Mouse (Mus musculus) erythroblast, adult 5-6 weeks (primary cell): ENCODE measurements around the gene Rnf20. TPM values are rescaled to one million over a fixed set of nuclear protein-coding genes. Genes with fewer than 3 reads are reported as not detected.

Experiments
- ATAC-seq: replicated peaks from 2 replicates; pipeline ENCODE4 v1.8.0; 2016; ENCODE audit warnings: moderate number of reproducible peaks, mild to moderate bottlenecking, moderate TSS enrichment, inconsistent platforms; ENCODE audit not compliant: poor library complexity, low FRiP score, severe bottlenecking
- total RNA-seq, 2 experiments: library from RNA; stranded (forward) in 1 of 2; stranded (reverse) in 1 of 2; fragments of 150-400 nt in 1 of 2; fragments of 200-764, 138-1000 nt in 1 of 2; gene quantifications; 2 replicates each; pipeline versions ENCODE4 v1.2.3 to v1.2.4; 2015 to 2017; ENCODE audit warnings: low replicate concordance in 2 of 2

Gene Rnf20
- total RNA-seq, 2 experiments from 2014 or later = 45.2 to 119 TPM

DNA sequence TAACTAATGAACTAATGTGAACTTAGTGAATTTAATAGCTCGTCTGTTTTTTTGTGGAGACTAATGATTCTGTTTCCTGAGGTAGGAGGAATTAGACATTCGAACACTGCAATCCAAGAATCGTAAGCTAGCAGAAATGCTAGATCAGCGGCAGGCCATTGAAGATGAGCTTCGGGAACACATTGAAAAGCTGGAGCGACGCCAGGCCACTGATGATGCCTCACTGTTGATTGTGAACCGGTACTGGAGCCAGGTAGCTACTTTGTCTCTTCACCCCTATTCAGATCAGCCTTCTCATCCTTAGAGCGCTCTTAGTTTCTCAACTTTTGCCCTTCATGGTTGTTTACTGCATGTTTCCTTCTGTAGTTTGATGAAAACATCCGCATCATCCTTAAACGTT, 6.0 kb downstream of the Rnf20 start:
- no peak for ATAC-seq

- ATAC-seq = peak; percentile 85
Measured at GRCm38 (mm10) chr4:49639913-49640312, 8.1 kb downstream of the Rnf20 start.

GRCm38 (mm10) chr4:49659421-49659820, 27.6 kb downstream of the Rnf20 start:
- ATAC-seq = no peak

GRCm38 (mm10) chr4:49661664-49662063, 29.9 kb downstream of the Rnf20 start:
- ATAC-seq = no peak

DNA sequence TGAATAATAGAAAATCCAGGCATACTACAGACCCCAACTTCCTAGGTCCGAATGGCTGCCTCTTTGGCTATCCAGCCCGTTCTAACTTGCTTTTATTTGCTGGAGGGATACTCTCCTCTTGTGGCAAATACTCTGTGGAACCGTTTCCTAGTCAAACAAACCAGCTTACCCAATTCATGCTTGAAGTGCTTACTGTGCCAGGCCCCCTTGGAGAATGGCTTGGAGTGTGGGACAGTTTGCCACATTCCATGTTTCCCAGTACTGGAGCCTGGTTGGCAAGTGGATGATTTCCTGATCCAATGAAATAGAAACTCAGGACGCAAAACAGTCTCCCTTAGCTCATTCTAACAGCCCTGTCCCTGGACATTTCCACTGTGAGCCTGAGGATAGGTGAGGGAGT, 30.4 kb downstream of the Rnf20 start:
- ATAC-seq = no peak

DNA sequence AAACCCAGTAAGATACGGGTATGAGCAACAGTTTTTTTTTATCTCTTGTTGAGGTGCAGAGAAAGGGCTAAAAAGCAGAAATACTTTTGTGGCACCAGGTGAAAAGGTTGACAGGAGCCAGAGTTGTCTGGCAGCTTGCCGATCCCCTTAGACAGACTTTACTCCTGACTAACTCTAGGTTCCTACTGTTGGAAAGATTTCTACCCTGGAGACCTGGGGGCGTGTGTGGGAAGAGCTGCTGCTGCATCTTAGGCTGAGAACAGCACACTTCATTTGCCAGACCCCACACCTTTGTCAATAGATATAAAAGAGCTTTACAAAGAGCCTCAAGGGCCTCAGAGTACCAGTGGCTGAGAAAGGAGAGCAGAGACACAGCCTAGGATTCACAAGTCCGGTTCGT, 33.0 kb downstream of the Rnf20 start:
- no peak for ATAC-seq

DNA sequence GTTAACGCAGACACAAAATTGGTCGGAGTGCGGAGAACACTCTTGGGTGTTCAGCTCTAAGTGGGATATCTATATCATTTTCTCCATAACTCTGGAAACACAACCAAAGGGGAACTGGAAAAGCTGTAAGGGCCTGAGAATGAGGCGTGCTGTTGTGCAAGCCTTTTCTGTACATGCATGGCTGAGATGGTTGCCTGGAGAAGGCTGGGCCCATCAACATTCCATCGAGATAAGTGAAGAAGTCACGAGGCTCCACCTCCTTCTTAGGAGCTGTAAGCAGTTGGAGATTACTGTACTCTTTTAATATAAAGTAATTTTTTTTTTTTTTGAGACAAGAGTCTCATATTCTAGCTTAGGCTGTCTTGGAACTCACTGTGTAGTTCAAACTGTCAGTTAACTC, 44.3 kb downstream of the Rnf20 start:
- no peak for ATAC-seq

DNA sequence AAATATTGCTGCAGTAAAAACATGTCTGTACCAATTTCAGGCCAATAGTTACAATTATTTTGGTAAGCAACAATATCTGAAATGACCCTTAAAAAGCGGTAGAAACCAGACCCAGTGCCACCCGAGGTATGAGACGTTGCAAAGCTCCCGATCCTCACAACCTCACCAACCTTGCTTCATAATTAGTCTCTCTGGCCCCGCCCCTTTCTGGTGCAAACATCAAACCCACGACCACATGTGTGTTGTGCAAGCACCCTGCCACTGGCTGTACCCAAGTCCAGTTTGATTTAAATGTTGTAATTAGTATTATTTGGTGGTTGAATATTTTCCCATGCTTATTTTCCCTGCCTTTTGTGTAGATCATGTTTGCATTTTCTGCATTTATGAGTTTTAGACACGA, 45.0 kb downstream of the Rnf20 start:
- no peak for ATAC-seq

DNA sequence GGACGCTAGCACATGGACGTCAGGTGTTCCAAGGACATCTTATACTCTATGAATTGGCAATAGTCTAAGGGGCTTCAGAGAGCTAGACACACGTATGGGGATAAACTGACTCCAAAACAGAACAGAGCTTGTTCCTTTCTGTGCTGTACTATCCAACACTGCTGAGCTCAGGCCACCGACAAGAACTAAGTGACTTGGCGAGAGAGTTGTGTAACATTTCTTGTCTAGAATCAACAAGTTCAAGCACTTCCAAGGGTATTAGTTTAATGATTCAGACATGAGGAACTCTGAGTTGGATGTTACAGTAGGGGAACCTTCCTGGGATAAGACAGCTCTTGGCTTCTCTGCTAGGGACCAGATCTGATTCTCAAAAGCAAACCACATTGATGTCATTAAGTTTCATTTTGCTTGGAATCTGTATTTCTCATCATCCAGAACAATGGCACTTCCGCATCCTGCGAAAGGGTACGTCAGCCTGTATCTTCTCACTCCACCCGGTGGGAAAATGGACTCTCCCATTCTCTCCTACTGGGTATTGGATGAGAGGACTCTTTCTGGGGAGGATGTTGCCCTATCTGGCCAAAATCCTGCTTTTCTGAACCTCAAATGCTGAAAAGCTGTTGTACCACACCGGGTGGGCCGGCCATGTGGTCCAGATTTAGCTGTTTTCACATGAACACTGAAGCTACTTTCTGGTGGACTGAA, 48.5 kb downstream of the Rnf20 start:
- no peak for ATAC-seq

GRCm38 (mm10) chr4:49681812-49682211, 50.0 kb downstream of the Rnf20 start, which contains the start of gene Ppp3r2:
Gene Ppp3r2, minus strand, starts transcription at chr4:49682024.
- ATAC-seq = no peak

DNA sequence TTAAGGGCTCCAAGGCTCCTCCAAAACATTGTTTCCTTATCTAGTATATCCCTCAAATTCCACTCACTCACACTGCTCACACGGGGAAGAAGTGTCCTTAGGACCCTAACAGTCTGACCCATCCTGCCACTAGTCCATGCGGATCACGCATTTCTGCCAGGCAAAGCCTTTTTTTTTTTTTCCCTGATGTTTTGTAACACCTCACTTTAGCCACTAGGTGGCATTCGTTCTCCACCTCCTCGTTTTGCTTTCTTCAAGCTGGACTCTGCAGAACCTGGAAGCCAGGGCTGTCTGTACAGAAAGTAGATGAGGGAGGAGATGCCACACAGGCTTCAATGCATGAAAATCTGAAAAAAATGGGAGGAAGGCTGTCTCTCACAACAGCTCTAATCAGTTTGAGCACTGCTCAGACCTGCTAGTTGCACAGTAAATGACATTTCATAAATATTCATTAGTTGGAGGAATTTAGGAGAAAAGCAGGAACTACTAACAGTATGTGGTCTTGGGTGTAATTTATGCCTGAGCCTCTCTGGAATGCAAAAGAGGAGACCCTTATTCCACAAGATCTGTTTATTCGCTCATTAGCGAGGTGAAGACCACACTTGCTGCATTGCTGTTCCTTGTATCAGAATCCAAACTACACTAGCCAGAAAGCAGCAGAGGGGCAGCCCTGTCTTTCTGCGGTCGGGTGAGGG, 56.9 kb downstream of the Rnf20 start:
- peak; percentile 64 for ATAC-seq

GRCm38 (mm10) chr4:49691405-49692194, 59.8 kb downstream of the Rnf20 start:
- ATAC-seq = no peak

Other genes starting within 250 kb of the Rnf20 start
- gene Acnat2, start 223.9 kb upstream of the Rnf20 start, total RNA-seq (2015; ENCODE audit: low replicate concordance) = not detected in 2 replicates
- gene Acnat2, start 223.9 kb upstream of the Rnf20 start, total RNA-seq (2017; ENCODE audit: low replicate concordance) = not detected in 2 replicates
- gene Acnat1, start 158.1 kb upstream of the Rnf20 start, total RNA-seq (2015; ENCODE audit: low replicate concordance) = not detected in 2 replicates
- gene Acnat1, start 158.1 kb upstream of the Rnf20 start, total RNA-seq (2017; ENCODE audit: low replicate concordance) = not detected in 2 replicates
- gene Baat, start 125.4 kb upstream of the Rnf20 start, total RNA-seq (2015; ENCODE audit: low replicate concordance) = not detected in 2 replicates
- 0.26 and 1.5 TPM in 2 replicates for gene Baat, start 125.4 kb upstream of the Rnf20 start, total RNA-seq (2017; ENCODE audit: low replicate concordance)
- 7.5 and 17.9 TPM in 2 replicates for gene Mrpl50, start 110.9 kb upstream of the Rnf20 start, total RNA-seq (2015; ENCODE audit: low replicate concordance)
- 5.8 and 11.0 TPM in 2 replicates for gene Mrpl50, start 110.9 kb upstream of the Rnf20 start, total RNA-seq (2017; ENCODE audit: low replicate concordance)
- 4.4 TPM in 1 of 2 replicates, not detected in the other for gene Zfp189, start 110.8 kb upstream of the Rnf20 start, total RNA-seq (2015; ENCODE audit: low replicate concordance)
- 3.3 TPM in 1 of 2 replicates, not detected in the other for gene Zfp189, start 110.8 kb upstream of the Rnf20 start, total RNA-seq (2017; ENCODE audit: low replicate concordance)
- not detected in 2 replicates for gene Aldob, start 82.5 kb upstream of the Rnf20 start, total RNA-seq (2015; ENCODE audit: low replicate concordance)
- gene Aldob, start 82.5 kb upstream of the Rnf20 start, total RNA-seq (2017; ENCODE audit: low replicate concordance) = not detected in 2 replicates
- 1.0 TPM in 1 of 2 replicates, not detected in the other for gene Tmem246, start 34.1 kb upstream of the Rnf20 start, total RNA-seq (2015; ENCODE audit: low replicate concordance)
- gene Tmem246, start 34.1 kb upstream of the Rnf20 start, total RNA-seq (2017; ENCODE audit: low replicate concordance) = 0.43 TPM in 1 of 2 replicates, not detected in the other
- gene Ppp3r2, start 50.0 kb downstream of the Rnf20 start, total RNA-seq (2015; ENCODE audit: low replicate concordance) = not detected in 2 replicates
- gene Ppp3r2, start 50.0 kb downstream of the Rnf20 start, total RNA-seq (2017; ENCODE audit: low replicate concordance) = not detected in 2 replicates
- not detected in 2 replicates for gene Grin3a, start 213.7 kb downstream of the Rnf20 start, total RNA-seq (2015; ENCODE audit: low replicate concordance)
- not detected in 2 replicates for gene Grin3a, start 213.7 kb downstream of the Rnf20 start, total RNA-seq (2017; ENCODE audit: low replicate concordance)